Mouse (Mus musculus) CH12.LX (cell line): ENCODE results near the gene Ccdc171.

Source experiments
- CTCF ChIP-seq, 2 experiments: IDR thresholded peaks in 1 of 2; conservative IDR thresholded peaks in 1 of 2; 2 replicates each; pipeline ENCODE4 v1.5.1; 2011 to 2012; ENCODE audit warnings: low read depth in 2 of 2, low read length in 2 of 2, improper control_type of control experiment in 1 of 2, inconsistent platforms in 1 of 2, mild to moderate bottlenecking in 1 of 2, moderate library complexity in 1 of 2
- E2F4 ChIP-seq: IDR thresholded peaks from 2 replicates; pipeline ENCODE4 v1.6.1; 2011; ENCODE audit warnings: low read depth, low read length, improper control_type of control experiment; ENCODE audit not compliant: insufficient replicate concordance
- IRF4 ChIP-seq: IDR thresholded peaks from 2 replicates; pipeline ENCODE4 v1.6.1; 2014; ENCODE audit warnings: low read depth, mild to moderate bottlenecking, inconsistent platforms, low read length, improper control_type of control experiment
- POLR2A ChIP-seq: IDR thresholded peaks from 2 replicates; pipeline ENCODE4 v1.6.1; 2011; ENCODE audit warnings: low read depth, mild to moderate bottlenecking, improper control_type of control experiment, low read length
- USF1 ChIP-seq: IDR thresholded peaks from 2 replicates; pipeline ENCODE4 v1.6.1; 2014; ENCODE audit warnings: low read depth, mild to moderate bottlenecking, inconsistent platforms, low read length, improper control_type of control experiment
- ZMIZ1 ChIP-seq: IDR thresholded peaks from 2 replicates; pipeline ENCODE4 v1.6.1; 2012; ENCODE audit warnings: low read depth, mild to moderate bottlenecking, inconsistent platforms, low read length, improper control_type of control experiment

GRCm38 (mm10) chr4:83700190-83700589, 174.8 kb downstream of the Ccdc171 start:
- TF ChIP-seq POLR2A (no peak), CTCF (conservative IDR thresholded peaks at IDR 0.05 in 1 of 2, IDR thresholded peaks at IDR 0.05 in 1 of 2; ENCODE audit: low read depth in 2 of 2, low read length in 2 of 2) (no peak), ZMIZ1 (no peak), IRF4 (no peak), USF1 (no peak), E2F4 (no peak)
